Mouse (Mus musculus) cerebellum, postnatal 4 days (tissue): ENCODE measurements around the gene Tspan18.

ENCODE experiments used
- DNase-seq, 2 experiments: peaks; one replicate each; pipeline ENCODE4 v3.0.0; 2022; ENCODE audit warnings: low spot score in 2 of 2, mixed read lengths in 1 of 2

Gene Tspan18

DNA sequence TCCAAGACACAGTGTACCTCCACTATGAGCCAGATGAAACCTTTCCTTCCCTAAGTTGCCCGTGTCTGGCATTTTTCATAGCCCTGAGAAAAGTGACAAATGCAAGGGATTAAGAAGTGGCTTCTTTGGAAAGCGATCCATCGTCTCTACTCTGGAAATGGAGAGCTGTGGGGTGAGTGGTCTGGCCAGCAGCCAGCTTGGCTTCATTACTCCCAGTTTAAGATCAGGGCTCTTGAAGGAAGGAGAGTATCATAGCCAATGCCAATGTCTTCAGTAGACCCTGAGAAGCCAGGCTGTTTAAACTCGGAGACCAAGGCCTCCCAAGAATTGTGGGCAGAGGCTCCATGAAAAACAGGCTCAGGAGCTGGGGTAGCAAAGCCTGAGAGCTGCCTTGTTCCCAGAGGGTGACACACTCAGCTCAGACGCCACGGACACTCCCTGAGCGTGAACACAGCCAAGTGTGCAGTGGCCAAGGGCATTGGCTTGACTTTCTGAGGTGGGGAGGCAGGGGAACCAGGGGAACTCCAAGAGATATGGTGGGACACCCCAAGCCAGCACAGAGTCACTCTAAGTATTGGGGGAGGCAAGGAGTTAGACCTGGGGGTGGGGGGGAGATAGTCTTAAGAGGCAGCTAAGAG lies 115.8 kb downstream of the Tspan18 start:
- DNase-seq = no peak

- DNase-seq = peak; percentile 93 to 94
These were observed 117.3 kb downstream of the Tspan18 start for GRCm38 (mm10) chr2:93217015-93217414.

DNA sequence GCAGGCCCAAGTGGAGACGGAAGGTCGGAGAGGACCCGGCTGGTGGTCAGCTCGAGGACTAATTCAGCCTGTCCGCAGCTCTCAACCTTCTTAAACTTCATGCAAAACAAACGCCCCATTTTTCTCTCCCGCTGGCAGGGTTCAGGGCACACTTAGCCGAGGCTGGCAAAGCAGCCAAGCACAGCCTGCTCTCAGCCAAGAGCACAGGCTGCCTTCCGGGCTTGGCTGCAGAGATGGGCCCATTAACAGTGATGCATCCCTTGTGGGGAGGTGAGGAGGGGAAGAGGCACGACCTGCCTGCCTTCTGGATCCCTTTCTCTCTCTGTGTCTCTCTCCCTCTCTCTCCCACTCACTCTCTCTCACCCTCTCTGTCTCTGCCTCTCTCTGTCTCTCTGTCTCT lies 118.5 kb downstream of the Tspan18 start:
- DNase-seq = no peak

DNA sequence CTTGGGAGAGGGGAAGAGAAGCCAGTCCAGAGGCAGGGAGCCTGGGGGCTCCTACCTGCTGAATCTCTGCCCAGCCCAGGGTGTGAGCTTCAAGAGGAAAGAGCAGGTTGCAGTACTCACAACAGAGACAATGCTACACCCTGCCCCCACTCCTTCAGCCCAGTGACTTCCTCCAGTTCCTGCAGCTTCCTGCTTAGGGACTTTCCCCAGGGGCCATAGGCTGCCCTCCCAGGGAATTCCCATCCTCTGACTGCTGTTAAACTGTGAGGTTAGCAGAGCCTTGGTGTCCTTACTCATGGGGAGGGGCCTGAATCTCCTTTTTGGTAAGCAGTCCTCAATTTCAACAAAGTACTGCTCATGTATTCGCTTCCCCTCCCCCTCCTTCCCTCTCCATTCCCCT lies 120.1 kb downstream of the Tspan18 start:
- no peak for DNase-seq

- DNase-seq = no peak
These were observed 121.4 kb downstream of the Tspan18 start for GRCm38 (mm10) chr2:93212865-93213264.

GRCm38 (mm10) chr2:93212386-93212785 lies 121.9 kb downstream of the Tspan18 start:
- DNase-seq = no peak

DNA sequence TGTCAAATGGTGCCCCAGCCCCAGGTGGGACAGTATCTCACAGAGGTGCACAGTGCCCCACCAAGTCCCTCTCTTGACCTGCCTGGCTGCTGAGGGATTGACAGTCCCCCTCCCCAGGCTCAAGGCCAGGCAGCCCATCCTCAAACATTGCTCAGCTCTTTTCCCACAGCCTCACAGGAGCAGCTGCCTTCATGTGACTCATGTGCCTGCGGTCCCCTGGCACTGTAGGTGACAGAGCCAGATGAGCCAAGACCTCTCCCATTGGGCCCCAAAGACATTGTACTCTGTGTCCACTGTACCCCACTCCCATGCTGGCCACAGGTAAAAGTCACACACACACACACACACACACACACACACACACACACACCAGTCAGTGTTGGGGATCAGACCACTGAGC lies 128.2 kb downstream of the Tspan18 start:
- DNase-seq = no peak

GRCm38 (mm10) chr2:93204571-93204970 lies 129.7 kb downstream of the Tspan18 start:
- DNase-seq = no peak

- peak; percentile 56 to 71 for DNase-seq
These were observed 130.6 kb downstream of the Tspan18 start for GRCm38 (mm10) chr2:93203682-93204081.

DNA sequence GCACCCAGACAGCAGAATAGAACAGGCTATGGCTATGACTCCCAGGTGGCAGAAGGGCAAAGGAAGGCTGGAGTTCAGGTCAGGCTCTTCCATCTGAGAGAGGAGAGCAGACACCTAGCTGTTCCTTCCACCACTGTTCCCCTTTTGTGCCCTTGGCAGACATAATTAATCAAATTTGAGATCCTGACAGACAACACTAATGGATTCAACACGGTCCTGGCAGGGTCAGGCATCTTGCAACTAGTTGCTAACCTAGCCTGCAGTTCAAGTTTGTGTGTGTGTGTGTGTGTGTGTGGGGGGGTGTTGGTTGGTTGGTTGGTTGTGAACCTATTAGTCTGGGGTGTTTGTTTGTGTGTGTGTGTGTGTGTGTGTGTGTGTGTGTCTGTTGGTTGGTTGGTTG lies 131.5 kb downstream of the Tspan18 start:
- DNase-seq = no peak

- DNase-seq = no peak
These were observed 132.3 kb downstream of the Tspan18 start for GRCm38 (mm10) chr2:93201997-93202396.

- DNase-seq = no peak
These were observed 133.5 kb downstream of the Tspan18 start for GRCm38 (mm10) chr2:93200681-93201340.

DNA sequence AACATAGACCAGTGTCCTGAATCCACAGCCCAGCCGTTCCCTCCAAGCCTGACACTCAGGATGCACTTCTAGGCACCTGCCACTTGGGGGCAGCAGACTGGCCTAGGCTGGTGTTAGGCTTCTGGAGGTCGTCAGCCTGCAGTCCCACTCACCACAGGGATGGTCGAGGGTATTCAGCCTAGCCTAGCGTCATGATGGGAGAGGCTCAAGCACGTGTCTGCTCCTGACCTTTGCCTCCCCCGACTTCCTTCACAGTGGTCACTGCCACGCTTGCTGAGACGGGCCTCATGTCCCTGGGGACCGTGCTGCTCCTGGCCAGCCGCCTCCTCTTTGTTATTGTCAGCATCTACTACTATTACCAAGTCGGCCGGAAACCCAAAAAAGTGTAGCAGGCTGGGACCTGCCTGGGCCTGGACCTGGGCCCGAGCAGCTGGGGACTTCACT lies 134.8 kb downstream of the Tspan18 start:
- peak in 1 of 2 experiments; percentile 70 for DNase-seq

GRCm38 (mm10) chr2:93198846-93199245 lies 135.5 kb downstream of the Tspan18 start:
- peak; percentile 99 for DNase-seq

DNA sequence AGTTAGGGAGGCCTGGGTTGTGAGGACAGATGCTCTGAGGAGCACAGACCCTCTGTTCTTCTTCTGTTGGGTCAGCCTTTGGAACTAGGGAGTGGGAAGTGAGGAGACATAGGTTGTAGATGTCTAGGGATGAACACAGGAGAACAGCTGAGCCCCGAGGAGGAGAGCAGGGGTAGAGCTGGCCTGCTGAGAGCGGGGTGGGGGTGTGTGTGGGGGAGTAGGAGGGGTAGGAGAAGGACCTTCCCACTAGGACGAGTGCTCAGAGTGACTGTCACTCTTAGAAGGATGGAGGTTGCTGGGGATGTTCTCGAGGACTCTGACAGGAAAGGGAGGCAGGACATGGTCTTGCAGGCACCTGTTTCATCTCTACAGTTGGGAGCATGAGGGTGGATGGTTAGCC lies 140.5 kb downstream of the Tspan18 start:
- DNase-seq = no peak

- no peak for DNase-seq
These were observed 141.6 kb downstream of the Tspan18 start for GRCm38 (mm10) chr2:93192671-93193080.

DNA sequence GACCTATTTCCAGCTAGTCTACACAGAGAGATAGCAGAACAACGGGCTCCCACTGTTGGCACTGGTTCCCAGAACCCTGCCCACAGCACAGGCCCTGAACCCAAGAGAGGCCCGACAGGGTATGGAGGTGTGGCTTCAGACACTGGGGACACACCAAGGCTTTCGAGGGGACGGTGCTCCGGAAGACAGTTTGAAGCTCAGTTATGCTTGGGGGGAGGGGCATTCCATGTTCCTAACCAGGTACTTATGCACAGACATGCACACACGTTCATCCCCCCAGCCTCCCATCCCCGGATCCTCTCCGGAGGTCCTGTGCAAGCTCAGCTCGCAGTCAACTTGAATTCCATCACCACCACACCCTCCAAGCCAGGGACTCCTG lies 142.1 kb downstream of the Tspan18 start:
- DNase-seq = no peak

- DNase-seq = no peak
These were observed 142.7 kb downstream of the Tspan18 start for GRCm38 (mm10) chr2:93191488-93192181.

DNA sequence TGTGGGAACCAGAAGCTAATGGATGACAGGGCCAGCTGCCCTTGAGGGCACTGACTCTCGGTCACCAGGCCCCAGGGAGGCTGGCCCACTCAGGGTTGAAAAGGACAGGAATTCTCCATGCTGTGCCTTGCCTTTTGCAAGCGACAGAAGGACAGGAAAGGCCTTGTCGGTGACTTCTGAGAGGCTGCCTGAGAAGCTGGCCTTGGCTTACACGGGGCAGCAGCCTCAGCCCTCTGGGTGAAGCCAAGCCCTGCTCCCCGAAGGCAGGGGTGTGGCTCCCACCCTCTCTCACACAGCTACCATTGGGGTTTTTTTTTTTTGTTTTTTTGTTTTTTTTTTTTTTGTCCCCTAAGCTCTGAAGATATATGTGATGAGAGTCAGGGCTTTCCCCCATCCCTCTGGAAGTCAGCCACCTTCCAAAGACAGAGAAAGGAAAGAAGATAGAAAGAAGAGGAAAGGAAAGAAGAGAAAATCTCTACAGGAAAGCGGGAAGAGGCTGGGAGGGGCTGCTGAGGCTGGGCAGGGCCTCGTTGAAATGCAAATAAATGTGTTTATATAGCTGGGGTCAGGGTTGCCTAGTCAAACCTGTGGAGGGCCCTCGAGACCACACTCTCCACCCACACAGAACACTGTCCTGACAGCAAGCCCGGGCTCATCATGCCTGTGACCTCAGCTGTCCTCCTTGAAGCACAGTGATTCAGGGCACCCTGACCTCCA lies 143.4 kb downstream of the Tspan18 start:
- DNase-seq = no peak

DNA sequence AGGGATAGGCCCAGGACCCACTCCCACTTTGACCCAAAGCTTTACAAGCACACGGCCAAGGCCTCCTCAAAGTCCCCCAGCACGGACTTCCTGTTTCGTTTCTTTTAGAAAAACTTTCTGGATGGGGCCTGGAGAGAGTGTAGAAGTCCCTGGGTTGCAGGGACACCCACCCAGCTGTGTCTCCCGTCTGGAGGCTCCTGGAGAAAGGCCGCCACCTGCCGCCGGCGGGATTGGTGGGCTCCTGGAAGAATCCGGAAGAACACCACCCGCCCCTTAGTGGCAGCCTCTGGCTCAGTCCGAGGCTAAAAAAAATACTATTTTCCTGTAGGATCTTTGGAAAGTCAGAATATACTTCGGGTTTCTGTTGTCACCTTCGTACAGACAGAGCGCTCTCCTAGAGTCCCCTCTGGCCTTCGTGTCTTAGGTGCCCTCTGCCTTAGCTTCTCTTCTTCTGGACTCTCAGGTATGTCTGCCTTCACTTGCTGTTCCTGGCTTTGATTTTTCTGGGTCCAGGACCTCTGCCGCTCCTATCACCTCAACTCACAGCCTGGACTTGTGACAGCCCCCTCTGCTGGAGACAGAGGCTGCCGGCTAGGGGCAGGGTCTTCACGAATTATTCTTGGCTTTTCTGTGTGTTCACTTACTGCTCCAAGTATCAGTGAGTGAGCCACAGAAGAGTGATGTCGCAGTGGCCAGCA lies 145.4 kb downstream of the Tspan18 start:
- DNase-seq = peak in 1 of 2 experiments; percentile 58

- DNase-seq = peak in 1 of 2 experiments; percentile 35
These were observed 146.1 kb downstream of the Tspan18 start for GRCm38 (mm10) chr2:93188020-93188760.
